Mouse (Mus musculus) liver, embryonic 14.5 days (tissue): ENCODE data around the gene Etv4.

ENCODE experiments used
- CTCF ChIP-seq: IDR thresholded peaks from 2 replicates; pipeline ENCODE4 v1.5.1; 2016; ENCODE audit warnings: antibody characterized with exemption, low read depth, control low read depth
- EP300 ChIP-seq: IDR thresholded peaks from 2 replicates; pipeline ENCODE4 v1.6.1; 2016; ENCODE audit warnings: antibody characterized with exemption, low read depth

- no peak for TF ChIP-seq EP300
- no peak for TF ChIP-seq CTCF
Measured at GRCm38 (mm10) chr11:101772027-101772426, 13.1 kb downstream of the Etv4 start.
